Mouse (Mus musculus) brain, embryonic 14.5 days (tissue): ENCODE results near the gene Lrrc20.

Source experiments
- CTCF ChIP-seq: fragments of 200-500 bp; IDR thresholded peaks from 2 replicates; pipeline ENCODE4 v1.5.1; 2012; ENCODE audit warnings: inconsistent platforms, mild to moderate bottlenecking, moderate library complexity, borderline replicate concordance; ENCODE audit not compliant: insufficient read depth, insufficient read length; ENCODE audit errors: extremely low read depth
- POLR2A ChIP-seq: fragments of 200-500 bp; IDR thresholded peaks from 2 replicates; pipeline ENCODE4 v1.6.1; 2012; ENCODE audit warnings: mild to moderate bottlenecking, inconsistent platforms, borderline replicate concordance; ENCODE audit not compliant: poor library complexity, insufficient read depth, insufficient read length, severe bottlenecking; ENCODE audit errors: extremely low read depth

GRCm38 (mm10) chr10:61476440-61477165 is 1.0 kb downstream of the Lrrc20 start:
- TF ChIP-seq CTCF = no peak
- TF ChIP-seq POLR2A = no peak
